Mouse (Mus musculus) urinary bladder, adult 18-20 months (tissue): Measurements from ENCODE around the gene Prickle3.

Source experiments
- DNase-seq, 2 experiments: peaks; one replicate each; pipeline ENCODE4 v3.0.0; 2022; ENCODE audit warnings: low spot score in 2 of 2, mixed read lengths in 2 of 2

Gene Prickle3

DNA sequence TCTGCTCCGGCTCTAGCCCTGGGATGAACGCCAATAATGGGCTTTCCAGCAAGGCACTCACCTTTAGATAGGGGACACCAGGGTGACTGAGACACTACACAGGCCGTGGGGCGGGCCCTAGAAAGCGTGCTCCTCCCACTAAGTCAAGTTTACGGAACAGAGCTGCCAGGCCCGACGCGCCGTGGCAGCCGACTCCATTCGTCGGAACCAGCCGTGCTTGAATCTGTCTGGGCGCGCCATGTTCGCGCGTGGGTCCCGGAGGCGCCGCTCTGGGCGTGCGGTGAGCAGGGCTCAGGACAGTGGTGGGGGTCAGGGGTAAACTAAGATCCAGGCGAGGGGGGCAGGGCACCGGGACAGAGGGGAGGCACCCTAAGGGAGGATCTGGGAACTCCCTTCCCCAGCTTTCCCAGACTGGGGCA is at the start of gene Prickle3:
TSS of gene Prickle3 (plus strand) at position 40 of the 419 bp plus-strand sequence.
- peak in 1 of 2 experiments; percentile 53 for DNase-seq

DNA sequence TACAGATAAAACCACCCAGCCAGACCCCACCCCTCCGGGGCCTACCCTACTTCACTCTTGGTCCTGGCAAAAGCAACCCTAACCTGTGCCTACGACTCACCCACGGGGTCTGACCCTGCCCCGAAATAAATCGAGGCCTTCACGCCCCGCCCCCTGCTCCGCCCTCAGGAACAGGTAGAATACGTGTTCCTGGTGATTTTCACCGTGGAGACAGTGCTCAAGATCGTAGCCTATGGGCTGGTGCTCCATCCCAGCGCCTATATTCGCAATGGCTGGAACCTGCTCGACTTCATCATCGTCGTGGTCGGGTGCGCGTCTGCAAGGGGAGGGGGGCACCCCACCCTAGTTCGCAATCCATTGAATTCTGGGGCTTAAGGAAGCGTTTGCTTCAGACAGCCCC is 47.0 kb upstream of the Prickle3 start:
- no peak for DNase-seq

DNA sequence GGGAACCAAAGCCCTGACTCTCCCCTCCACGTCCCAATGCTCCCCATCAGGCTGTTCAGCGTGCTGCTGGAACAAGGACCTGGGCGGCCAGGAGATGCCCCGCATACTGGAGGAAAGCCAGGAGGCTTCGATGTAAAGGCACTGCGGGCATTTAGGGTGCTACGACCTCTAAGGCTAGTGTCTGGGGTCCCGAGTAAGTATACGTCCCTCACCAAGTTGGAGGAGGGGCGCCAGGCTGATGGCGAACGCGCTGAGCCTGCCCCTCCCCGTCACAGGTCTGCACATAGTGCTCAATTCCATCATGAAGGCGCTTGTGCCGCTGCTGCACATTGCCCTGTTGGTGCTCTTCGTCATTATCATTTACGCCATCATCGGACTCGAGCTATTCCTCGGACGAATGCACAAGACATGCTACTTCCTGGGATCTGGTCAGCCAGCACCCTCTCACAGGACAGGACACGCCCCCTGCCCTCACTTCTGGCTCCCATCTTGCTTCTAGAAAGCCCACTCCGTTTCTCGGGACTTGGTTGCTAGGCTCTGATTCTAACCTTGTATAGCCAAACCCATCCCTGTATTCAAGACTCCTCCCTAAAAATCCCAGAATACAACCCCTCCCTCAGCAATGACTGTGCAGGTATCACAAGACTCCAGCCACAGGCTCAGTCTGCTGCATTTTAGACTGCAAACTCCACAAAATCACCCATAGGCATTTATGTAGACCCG is 46.4 kb upstream of the Prickle3 start:
- DNase-seq, result no peak

DNA sequence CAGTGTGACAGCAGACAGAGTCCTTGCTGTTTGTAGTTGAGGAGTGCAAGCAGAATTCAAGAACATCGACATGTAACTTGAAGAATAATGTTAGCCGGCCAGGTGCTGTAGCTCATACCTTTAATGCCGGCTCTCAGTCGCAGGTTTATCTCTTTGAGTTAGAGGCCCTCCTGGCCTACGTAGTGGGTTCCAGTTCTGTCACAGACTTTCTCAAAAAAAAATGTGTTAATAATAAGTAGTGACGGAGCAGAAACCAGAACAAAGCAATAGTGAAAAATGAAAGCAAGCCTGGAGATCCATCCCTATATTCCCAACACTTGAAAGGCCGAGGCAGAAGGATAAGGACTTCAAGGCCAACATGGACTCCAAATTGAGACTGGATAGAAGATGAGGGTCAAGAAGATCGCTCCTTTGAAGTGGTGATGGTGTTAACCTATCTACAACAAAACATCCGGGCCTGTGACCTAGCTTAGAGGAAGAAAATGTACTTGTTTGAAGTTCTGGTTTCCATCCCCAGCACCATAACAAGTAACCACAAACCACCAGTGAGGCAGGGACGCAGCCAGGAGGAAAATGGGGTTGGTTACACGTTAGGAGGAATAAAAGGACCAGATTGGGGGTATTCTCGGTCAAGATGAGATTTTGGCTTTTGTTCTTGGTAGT is 39.0 kb upstream of the Prickle3 start:
- no peak for DNase-seq

DNA sequence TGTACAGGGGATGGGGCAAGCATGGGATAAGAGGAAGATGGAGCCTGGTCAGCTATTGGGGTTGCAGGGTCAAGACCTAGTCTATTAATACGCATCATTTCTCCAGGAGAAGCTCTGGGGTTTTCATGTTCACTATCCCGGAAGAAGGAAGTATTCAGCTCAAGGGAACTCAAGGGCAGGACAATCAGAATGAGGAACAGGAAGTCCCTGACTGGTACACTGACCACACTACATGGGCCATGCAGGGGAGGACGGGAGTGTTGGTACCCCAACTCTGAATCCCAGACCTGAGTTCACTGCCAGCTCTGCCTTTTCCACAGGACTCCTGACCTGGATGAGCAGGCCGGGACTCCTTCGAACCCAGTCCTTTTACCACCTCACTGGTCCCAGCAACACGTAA is 24.5 kb upstream of the Prickle3 start:
- no peak for DNase-seq

DNA sequence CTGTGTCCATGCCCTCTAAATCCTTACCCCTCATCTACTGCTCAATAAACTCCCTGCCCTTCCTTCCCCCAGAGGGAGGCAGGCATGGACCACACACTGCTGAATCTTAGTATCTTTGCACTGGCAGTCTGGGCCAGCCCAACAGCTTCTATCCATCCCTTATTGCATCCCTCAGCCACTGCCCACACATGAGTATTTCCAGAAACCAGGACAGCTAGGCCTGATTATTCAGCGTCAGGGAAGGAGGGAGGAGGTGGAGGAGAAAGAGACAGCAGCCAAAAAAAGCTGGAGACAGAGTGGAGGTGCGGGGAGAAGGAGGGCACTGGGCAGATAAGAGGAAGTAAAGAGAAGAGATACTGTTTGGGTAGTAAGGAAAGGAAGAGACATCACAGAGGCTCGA is 22.0 kb upstream of the Prickle3 start:
- DNase-seq, result no peak

DNA sequence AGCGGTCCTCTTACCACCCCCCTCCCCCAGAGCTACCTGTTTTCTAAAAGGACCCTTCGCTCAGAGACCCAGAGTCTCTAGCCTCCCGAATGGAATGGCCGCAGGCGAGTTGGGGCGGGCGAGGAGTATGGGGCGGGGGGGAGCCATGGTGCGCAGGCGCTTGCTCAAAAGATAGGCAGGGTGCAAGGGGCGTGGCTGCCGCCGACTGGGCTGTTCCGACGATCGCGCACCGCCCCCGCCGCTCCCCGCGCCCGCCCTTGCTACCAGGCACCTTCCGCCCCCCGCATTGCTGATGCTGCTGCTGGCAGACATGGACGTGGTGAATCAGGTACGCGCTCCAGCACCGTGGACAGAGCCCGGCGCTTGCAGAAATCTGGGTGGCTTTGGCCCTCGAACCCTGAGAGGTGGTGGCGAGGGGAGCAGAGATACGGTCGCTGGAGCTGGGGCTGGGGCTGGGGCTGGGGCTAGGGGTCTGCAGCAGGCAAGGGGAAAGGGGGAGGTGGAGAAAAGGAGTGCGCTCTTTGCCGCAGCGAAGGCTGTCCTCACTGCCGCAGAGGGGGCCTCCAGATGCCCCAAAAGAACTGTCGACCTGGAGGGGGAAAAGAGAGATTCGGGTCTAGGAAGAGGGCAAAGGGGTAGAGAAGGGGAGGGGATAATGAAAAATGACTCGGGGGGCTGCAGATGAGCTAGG is 18.5 kb upstream of the Prickle3 start, which contains the start of gene Syp:
TSS of gene Syp (plus strand) at position 71 of the 691 bp plus-strand sequence.
- peak in 1 of 2 experiments; percentile 37 for DNase-seq

DNA sequence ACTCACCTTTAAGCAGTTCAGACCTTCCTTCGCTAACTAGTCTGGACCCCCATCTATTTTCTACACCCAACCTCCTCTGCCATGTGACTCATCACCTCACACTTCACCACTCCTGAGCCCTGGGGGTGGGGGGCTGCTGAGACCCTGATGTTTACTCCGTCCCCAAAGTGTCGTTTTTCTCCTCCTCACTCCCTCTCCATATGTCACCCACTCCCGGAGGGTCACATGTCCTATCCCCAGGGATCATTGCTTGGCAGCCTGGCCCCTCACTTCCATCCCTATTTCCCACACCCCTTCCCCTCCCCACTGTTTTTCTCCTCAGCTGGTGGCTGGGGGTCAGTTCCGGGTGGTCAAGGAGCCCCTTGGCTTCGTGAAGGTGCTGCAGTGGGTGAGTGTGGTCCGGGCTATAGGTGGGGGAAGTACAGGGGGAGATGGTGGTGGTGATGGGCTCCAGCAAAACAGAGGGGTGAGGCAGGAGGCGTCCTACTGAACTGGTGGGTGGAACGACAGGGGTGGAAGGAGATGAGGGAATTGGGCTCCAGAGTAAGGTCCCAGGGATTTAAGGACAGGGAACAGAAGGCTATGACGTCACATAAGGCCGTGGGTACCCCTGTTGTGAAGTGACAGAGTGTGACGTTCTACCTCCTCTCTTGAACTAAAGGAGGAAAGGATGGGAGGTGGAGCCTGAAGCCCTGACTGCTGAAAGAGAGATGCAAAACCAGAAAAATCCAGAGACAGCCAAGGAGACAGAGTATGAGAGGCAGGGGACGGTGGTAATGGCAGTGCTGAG is 17.3 kb upstream of the Prickle3 start:
- no peak for DNase-seq

DNA sequence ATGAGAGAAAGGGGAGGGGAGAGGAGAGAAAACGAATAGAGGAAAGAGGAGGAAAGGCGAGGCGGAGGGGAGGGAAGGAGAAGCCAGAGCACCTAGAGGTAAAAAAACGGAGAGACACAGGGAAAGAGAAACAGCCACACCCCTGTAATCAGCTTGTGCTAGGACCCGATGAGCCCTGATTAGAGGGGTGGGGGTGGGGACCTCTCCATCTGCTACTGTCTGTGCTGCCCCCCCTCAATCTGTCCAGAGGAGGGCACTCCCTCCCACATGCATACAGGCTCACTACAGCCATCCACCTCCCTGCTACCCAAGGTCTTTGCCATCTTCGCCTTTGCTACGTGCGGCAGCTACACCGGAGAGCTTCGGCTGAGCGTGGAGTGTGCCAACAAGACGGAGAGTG is 16.3 kb upstream of the Prickle3 start:
- no peak for DNase-seq

DNA sequence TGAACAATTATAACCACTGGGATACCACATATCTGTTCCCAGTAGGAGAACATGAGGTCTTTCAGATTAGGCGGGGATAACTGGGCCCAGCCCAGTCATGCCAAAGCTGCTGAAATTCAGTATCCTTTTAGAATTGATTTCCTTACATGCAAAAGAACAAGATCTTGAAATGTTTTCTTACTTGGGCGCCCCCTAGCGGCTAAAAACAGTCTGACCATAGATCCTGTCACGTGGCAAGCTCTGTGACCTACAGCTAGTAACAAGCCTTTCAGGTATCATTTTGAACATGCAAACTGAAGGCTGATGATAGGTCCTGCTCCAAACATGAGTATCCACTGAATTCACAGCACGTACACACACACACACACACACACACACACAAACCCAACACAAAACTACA is 11.7 kb upstream of the Prickle3 start:
- DNase-seq, result peak; percentile 62

DNA sequence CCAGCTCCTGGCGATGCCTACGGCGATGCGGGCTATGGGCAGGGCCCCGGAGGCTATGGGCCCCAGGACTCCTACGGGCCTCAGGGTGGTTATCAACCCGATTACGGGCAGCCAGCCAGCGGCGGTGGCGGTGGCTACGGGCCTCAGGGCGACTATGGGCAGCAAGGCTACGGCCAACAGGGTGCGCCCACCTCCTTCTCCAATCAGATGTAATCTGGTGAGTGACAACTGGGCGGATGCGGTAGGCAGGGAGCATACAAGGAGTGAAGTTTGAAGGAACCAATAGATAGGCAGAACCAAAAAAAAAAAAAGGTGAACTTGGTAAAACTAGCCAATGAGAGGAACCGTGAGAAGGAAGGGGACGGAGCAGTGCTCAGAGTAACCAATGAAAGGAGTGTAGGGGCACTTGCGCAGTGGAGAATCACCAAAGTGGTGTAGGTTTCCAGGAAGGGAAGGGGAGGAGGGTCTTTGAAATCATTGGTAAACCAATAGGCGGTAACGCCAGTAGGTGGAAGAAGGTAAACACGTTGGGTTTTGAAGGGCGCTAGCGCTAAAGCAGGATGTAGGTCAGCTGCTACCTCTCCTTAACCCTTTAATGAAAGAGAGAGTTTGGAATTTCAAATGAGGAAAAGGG is 8.3 kb upstream of the Prickle3 start:
- peak; percentile 74 to 75 for DNase-seq

DNA sequence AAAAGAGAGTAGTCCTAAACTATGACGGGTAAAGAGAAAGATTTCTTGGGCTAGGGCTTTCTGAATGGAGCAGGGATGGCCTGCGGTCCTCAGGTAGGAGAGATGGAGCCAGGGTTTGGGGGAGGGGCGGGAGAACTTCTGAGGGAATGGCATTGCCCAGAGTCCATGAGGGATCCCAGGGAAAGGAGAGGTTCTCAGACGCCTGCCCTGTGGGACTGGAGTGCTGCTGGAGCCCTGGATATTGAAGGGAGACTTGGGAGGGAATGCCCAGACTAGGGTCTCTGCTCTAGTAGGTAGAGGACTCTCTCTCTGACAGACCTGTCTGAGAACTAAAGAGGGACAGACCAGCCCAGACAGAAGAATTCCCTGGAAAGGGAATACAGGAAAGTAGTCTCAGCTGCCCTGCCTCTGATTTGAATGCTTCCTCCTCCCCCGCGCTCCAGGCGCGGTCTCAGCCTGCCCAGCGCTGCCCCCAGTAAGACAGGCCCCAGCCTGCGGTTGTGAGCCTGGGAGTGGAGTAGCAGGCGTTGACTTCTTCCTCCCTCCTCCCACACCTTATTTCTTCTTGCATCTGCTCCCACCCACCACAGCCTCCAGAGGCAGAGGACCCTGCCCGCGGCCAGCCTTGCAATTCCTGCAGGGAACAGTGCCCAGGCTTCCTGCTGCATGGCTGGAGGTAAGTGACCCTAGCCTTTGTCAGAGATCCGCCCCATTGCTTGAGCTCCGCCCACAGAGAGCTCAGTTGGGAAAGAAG is 1.1 kb downstream of the Prickle3 start:
- peak in 1 of 2 experiments; percentile 51 for DNase-seq

DNA sequence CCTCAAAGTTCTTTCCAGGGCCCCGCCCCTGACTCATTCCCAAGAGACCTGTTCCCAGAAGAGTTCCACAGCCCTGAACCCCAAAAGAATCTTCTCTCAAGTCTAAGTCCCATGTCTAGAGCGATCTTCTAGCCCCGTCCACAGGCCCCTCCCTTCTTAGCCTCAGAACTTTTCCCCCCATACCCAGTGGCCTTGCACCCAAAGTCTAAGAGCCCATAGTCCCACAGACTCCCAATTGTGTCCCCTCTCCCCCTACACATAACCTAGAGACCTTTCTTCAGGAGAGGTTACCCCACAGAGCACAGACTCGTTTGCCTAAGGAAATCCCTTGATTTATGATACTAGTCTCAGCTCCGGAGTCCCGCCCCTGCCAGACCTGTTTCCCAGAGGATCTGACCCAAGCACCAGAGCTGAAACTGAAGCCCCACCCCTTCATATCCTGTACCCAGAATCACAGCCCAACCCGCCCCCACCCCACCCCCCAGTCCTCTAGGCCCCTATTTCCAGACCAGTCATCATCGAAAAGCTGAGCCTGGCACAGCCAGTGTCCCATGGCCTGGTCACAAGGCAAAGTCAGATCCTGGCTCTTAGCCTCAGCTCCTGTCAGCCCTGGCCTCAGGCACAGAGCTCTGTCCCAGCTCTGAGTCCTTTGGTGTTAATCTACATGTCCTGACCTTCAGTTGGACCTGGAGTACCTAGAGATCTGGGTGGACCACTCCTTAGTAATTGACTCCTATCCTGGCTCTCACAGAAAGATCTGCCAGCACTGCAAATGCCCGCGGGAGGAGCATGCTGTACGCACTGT is 1.9 kb downstream of the Prickle3 start:
- DNase-seq, result no peak

DNA sequence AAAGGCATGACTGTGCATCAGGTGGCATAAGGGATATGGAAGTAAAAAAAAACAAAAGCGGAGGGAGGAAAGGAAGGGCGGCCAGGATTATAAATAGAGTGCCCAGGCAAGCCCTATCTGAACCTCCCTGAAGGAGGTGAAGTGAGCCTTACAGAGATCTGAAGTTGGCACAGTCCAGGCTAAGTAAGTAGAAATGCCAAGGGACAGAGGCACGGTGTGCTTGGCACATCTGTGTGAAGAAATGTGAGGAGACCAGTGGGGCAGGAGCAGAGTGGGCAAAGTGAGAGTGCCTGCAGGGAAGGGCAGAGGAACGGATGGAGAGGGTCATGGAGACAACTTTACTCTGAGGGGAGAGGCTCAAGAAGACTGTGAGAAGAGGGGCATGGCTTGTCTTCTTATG is 4.0 kb downstream of the Prickle3 start:
- no peak for DNase-seq

DNA sequence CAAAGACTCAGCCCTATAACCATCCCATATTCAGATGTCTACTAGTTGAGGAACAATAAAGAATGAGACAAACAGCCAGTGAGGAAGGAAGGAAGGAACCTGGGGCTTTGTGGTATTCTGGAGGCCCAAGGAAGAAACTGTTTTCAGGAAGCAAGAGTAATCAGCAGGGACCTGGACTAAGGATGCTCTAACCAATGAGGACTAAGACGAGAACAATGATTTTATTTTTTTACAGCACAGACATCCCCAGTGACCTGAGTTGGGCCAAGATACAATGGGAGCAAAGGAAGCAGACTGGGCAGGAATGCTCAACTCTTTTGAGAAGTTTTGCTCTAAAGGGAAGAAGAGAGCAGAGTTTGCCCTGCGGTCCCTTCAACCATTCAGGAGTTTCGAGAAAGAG is 5.9 kb downstream of the Prickle3 start:
- no peak for DNase-seq

DNA sequence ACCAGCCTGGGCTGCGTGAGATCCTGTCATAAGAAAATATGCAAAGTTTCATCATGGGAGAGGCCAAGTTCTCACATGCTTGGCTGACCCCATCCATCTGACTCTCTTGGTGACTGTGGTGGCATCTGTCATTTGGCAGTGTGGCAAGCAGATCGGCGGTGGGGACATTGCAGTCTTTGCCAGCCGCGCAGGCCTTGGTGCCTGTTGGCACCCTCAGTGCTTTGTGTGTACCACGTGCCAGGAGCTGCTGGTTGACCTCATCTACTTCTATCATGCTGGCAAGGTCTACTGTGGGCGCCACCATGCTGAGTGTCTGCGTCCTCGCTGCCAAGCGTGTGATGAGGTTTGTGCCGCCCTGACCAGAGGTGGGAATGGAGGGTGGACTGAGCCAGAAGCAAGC is 7.7 kb downstream of the Prickle3 start:
- DNase-seq, result no peak

DNA sequence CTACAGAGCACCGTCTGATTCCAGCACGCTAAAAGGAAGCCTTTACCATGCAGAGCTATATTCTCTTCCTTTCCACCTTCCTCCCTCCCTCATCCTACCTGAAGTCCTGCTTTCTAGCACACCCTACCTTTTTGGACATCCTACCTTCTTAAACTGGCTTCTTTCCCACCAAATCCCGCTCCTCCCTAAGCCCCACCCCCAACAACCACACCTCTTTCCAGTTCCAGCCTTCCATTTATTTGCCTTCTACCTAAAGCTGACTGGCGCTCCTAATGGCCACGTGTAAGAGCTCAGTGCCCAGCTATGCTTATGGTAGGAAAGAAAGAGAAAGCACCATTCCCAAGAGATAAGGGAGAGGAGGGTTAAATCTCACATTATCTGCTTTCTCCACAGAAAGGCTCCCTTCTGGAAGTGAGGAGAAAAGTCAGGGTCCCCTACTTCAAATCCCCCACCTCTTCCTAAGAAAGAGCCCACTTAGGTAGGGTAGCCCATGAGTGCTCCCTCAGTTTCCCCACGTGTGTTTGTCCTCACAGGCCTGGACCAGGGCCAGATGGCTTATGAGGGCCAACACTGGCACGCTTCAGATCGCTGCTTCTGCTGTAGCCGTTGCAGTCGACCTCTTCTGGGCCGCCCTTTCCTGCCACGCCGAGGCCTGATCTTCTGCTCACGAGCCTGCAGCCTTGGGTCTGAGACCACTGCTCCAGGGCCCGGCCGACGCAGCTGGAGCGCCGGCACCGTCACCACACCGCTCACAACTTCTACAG is 8.9 kb downstream of the Prickle3 start:
- DNase-seq, result no peak

DNA sequence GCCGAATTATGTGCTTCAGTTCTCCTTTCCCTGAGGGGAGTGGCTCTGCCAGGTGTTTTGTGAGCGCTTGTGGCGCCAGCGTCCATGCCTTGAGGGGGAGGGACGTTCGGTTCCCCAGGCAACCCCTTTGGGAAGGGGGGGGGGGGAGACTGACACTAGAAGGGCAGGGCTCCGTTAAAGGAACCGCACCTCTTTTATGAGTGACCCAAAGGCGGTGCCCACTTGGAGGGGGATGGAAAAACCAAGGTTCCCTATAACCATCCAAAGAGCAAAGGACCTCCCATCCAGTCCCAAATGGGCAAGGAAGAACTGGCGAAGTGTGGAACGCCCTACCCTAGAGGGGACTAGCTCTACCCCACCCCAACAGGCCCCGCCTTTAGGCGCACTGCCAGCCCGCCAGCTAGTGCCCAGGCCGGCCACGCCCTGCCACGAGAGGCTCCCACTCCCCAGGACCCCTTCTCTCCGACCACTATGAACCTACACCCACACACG is 13.4 kb downstream of the Prickle3 start:
- DNase-seq, result peak; percentile 59 to 68
